Mouse (Mus musculus): ENCODE data around the gene Boll.

GRCm38 (mm10) chr1:55237643-55238161, 125.6 kb downstream of the Boll start:
- TF ChIP-seq CTCF (conservative IDR thresholded peaks at IDR 0.05; ENCODE audit: insufficient read depth, insufficient read length, low read depth, low read length) (no peak), POLR2A (IDR thresholded peaks at IDR 0.05; ENCODE audit: low read depth, low read length) (no peak)

All from kidney, adult 2 months (tissue).